In genomic region chr3:126384657-126385438, GRCm38 (mm10) we compare ENCODE assay signal across 13 mouse cellular contexts. TPM values are rescaled to one million over a fixed set of nuclear protein-coding genes. Genes with fewer than 3 reads are reported as not detected.
DNase-seq lines count a peak whose midpoint lies in the region; ATAC-seq and TF ChIP-seq lines count a peak whose summit lies in the region.
"Had no signal": no experiment of that assay in that cellular context is flagged by ENCODE, and none has a peak within 500 bp of the region (broad histone marks: within the 10 kb centered on the region; RNA-seq: fewer than 3 reads in every experiment).

No protein-coding gene starts in this region.

- H3K27me3 ChIP-seq in kidney, postnatal 0 days (ENCODE audit: insufficient read depth, low read length) = no peaks in the 10 kb centered on the region
- H3K27me3 ChIP-seq in intestine, embryonic 16.5 days (replicated peaks; ENCODE audit: control insufficient read depth, insufficient read depth, low read length) = no peaks in the 10 kb centered on the region
- H3K27me3 ChIP-seq: embryonic facial prominence, embryonic 13.5 days had no signal

- peak; percentile 36 for DNase-seq in adrenal gland, adult 2 months
- DNase-seq in adrenal gland, adult 8-10 months = no peak
- peak; percentile 21 for DNase-seq in kidney, postnatal 0 days (ENCODE audit: low spot score)
- no peak for DNase-seq in kidney, postnatal 10 days
- DNase-seq in Muller cell, postnatal 12 days (ENCODE audit: inconsistent ontology term) = peak; percentile 89
- DNase-seq in spleen, postnatal 4 days (ENCODE audit: low spot score in 2 of 2) = no peak
- DNase-seq: left cerebral cortex, postnatal 4 days; thymus, postnatal 25 days had no signal

- no peak; the same call in 1 of the 2 replicates for ATAC-seq in kidney, postnatal 0 days (replicated peaks; ENCODE audit: low FRiP score, low read depth)
- peak; percentile 87 for ATAC-seq in intestine, embryonic 16.5 days
- no peak for ATAC-seq in megakaryocyte progenitor cell, adult 5-6 weeks (replicated peaks; ENCODE audit: poor library complexity)
- ATAC-seq: hindbrain, postnatal 0 days; midbrain, embryonic 16.5 days had no signal

- H3K9me3 ChIP-seq in kidney, postnatal 0 days (replicated peaks; ENCODE audit: low read length) = no peaks in the 10 kb centered on the region
- H3K9me3 ChIP-seq in intestine, embryonic 16.5 days (ENCODE audit: control insufficient read depth, low read length) = no peaks in the 10 kb centered on the region
- H3K9me3 ChIP-seq: embryonic facial prominence, embryonic 13.5 days had no signal

- no peaks in the 10 kb centered on the region for H3K4me1 ChIP-seq in kidney, postnatal 0 days (replicated peaks; ENCODE audit: insufficient read depth, low read length)
- H3K4me1 ChIP-seq in intestine, embryonic 16.5 days (ENCODE audit: control insufficient read depth, insufficient read depth, low read length) = no peaks in the 10 kb centered on the region
- H3K4me1 ChIP-seq: embryonic facial prominence, embryonic 13.5 days had no signal

- TF ChIP-seq CTCF in kidney, postnatal 0 days (IDR thresholded peaks at IDR 0.05; ENCODE audit: low read depth) = no peak

- WGBS in kidney, postnatal 0 days = 56% methylated on average over 14 of the region's 14 CpGs
- 45% methylated on average over 14 of the region's 14 CpGs for WGBS in intestine, embryonic 16.5 days

- H3K36me3 ChIP-seq in kidney, postnatal 0 days (ENCODE audit: insufficient read depth, low read length) = no peaks in the 10 kb centered on the region
- no peaks in the 10 kb centered on the region for H3K36me3 ChIP-seq in intestine, embryonic 16.5 days (ENCODE audit: control insufficient read depth, insufficient read depth, low read length)
- H3K36me3 ChIP-seq: embryonic facial prominence, embryonic 13.5 days had no signal

- no peak overlapping the region for H3K4me2 ChIP-seq in kidney, postnatal 0 days (ENCODE audit: low read length)
- H3K4me2 ChIP-seq in intestine, embryonic 16.5 days (ENCODE audit: low read depth, low read length) = no peak overlapping the region
- H3K4me2 ChIP-seq: embryonic facial prominence, embryonic 13.5 days had no signal

- H3K9ac ChIP-seq in kidney, postnatal 0 days (ENCODE audit: low read depth, low read length) = no peak overlapping the region
- no peak overlapping the region for H3K9ac ChIP-seq in intestine, embryonic 16.5 days (ENCODE audit: low read depth, low read length)
- H3K9ac ChIP-seq: embryonic facial prominence, embryonic 13.5 days had no signal

- H3K27ac ChIP-seq in kidney, postnatal 0 days = no peak overlapping the region
- H3K27ac ChIP-seq in intestine, embryonic 16.5 days (ENCODE audit: low read length) = peak overlapping the region; percentile 44; the same call in 1 of the 2 replicates
- H3K27ac ChIP-seq: embryonic facial prominence, embryonic 13.5 days; hindbrain, postnatal 0 days had no signal

- no peak overlapping the region for H3K4me3 ChIP-seq in kidney, postnatal 0 days (replicated peaks; ENCODE audit: low read depth, low read length)
- H3K4me3 ChIP-seq in intestine, embryonic 16.5 days (ENCODE audit: low read length) = no peak overlapping the region
- H3K4me3 ChIP-seq: embryonic facial prominence, embryonic 13.5 days had no signal

RNA-seq across cellular contexts. Expression of gene Arsj, which starts 21.4 kb away (rescaled TPM):
- under 1 TPM; 0.17 TPM for total RNA-seq in adrenal gland, adult 2 months (2021)
- polyA plus RNA-seq in adrenal gland, adult 2 months (2012; rRNA removed) = 0.04 and 0.07 TPM in 2 replicates
- total RNA-seq in adrenal gland, adult 8-10 months (2022) = under 1 TPM in 3 of 4 experiments, not detected in 1; 0.18 to 0.20 (median 0.19) TPM
- 0.79 TPM in 2 replicates for polyA plus RNA-seq in kidney, postnatal 0 days (2015; fragmentation: Nextera tagmentation; extraction: Ambion mirVana)
- 1.6 and 1.7 TPM in 2 replicates for polyA plus RNA-seq in intestine, embryonic 16.5 days (2015; fragmentation: Nextera tagmentation; extraction: Ambion mirVana)
- total RNA-seq in megakaryocyte progenitor cell, adult 5-6 weeks (2015) = not detected in 2 replicates
- total RNA-seq in megakaryocyte progenitor cell, adult 5-6 weeks (2017) = not detected in 2 replicates

Comparison
In these comparisons a context has a peak if more than half of its experiments do, and no peak if none do; other contexts are left out.
1. DNase-seq: peak in adrenal gland, adult 2 months (single experiment), kidney, postnatal 0 days (single experiment) and Muller cell, postnatal 12 days (single experiment); none in adrenal gland, adult 8-10 months (single experiment), kidney, postnatal 10 days (single experiment) and spleen, postnatal 4 days (0 of 2).